Mouse (Mus musculus): ENCODE data around the gene Gfm2.
"Not testable (repeated sequence)": the region's sequence is repeated elsewhere in the genome, so short reads cannot be mapped to it uniquely, and the experiment has no call there.

The Gfm2 gene

GRCm38 (mm10) chr13:97137466-97138400 lies at the start of gene Gfm2, which contains the start of gene Nsa2:
Gfm2 (plus strand) TSS chr13:97137937.
Nsa2 (minus strand) TSS chr13:97137937.
- peak; percentile 91 for DNase-seq (ENCODE audit: low read depth)

- no peak for DNase-seq (ENCODE audit: low read depth)
Measured at GRCm38 (mm10) chr13:97088183-97088582, 49.6 kb upstream of the Gfm2 start.

- no peak for DNase-seq (ENCODE audit: low read depth)
Measured at GRCm38 (mm10) chr13:97095726-97096125, 42.0 kb upstream of the Gfm2 start.

GRCm38 (mm10) chr13:97099187-97099852 lies 38.4 kb upstream of the Gfm2 start, which contains the start of gene Gm6169:
Gm6169 (minus strand) TSS chr13:97099237.
- peak; percentile 50 for DNase-seq (ENCODE audit: low read depth)

GRCm38 (mm10) chr13:97104996-97105395 lies 32.7 kb upstream of the Gfm2 start:
- no peak for DNase-seq (ENCODE audit: low read depth)

- DNase-seq (ENCODE audit: low read depth) = not testable (repeated sequence)
Measured at GRCm38 (mm10) chr13:97107721-97108120, 30.0 kb upstream of the Gfm2 start.

GRCm38 (mm10) chr13:97109046-97109445 lies 28.7 kb upstream of the Gfm2 start:
- no peak for DNase-seq (ENCODE audit: low read depth)

- no peak for DNase-seq (ENCODE audit: low read depth)
Measured at GRCm38 (mm10) chr13:97121341-97121740, 16.4 kb upstream of the Gfm2 start.

GRCm38 (mm10) chr13:97129654-97130053 lies 8.1 kb upstream of the Gfm2 start:
- not testable (repeated sequence) for DNase-seq (ENCODE audit: low read depth)

- not testable (repeated sequence) for DNase-seq (ENCODE audit: low read depth)
Measured at GRCm38 (mm10) chr13:97130413-97130812, 7.3 kb upstream of the Gfm2 start.

GRCm38 (mm10) chr13:97138404-97138931 lies 731 bp downstream of the Gfm2 start:
- not testable (repeated sequence) for DNase-seq (ENCODE audit: low read depth)

- no peak for DNase-seq (ENCODE audit: low read depth)
Measured at GRCm38 (mm10) chr13:97142321-97142720, 4.6 kb downstream of the Gfm2 start.

- DNase-seq (ENCODE audit: low read depth) = peak; percentile 43
Measured at GRCm38 (mm10) chr13:97145834-97146233, 8.1 kb downstream of the Gfm2 start.

- no peak for DNase-seq (ENCODE audit: low read depth)
Measured at GRCm38 (mm10) chr13:97175520-97176264, 38.0 kb downstream of the Gfm2 start.

GRCm38 (mm10) chr13:97176731-97177130 lies 39.0 kb downstream of the Gfm2 start:
- no peak for DNase-seq (ENCODE audit: low read depth)

- DNase-seq (ENCODE audit: low read depth) = no peak
Measured at GRCm38 (mm10) chr13:97178943-97179342, 41.2 kb downstream of the Gfm2 start.

GRCm38 (mm10) chr13:97180113-97180828 lies 42.5 kb downstream of the Gfm2 start:
- DNase-seq (ENCODE audit: low read depth) = no peak

- no peak for DNase-seq (ENCODE audit: low read depth)
Measured at GRCm38 (mm10) chr13:97182821-97183220, 45.1 kb downstream of the Gfm2 start.

GRCm38 (mm10) chr13:97184168-97184567 lies 46.4 kb downstream of the Gfm2 start:
- DNase-seq (ENCODE audit: low read depth) = no peak

- DNase-seq (ENCODE audit: low read depth) = no peak
Measured at GRCm38 (mm10) chr13:97184656-97185055, 46.9 kb downstream of the Gfm2 start.

GRCm38 (mm10) chr13:97186346-97186745 lies 48.6 kb downstream of the Gfm2 start:
- DNase-seq (ENCODE audit: low read depth) = no peak
